Mouse (Mus musculus) limb, embryonic 10.5 days (tissue): ENCODE measurements around the gene Adcy7. TPM values are rescaled to one million over a fixed set of nuclear protein-coding genes. Genes with fewer than 3 reads are reported as not detected.

Source experiments
- DNase-seq: peaks from one replicate; pipeline ENCODE4 v3.0.0-alpha.2; 2017; ENCODE audit warnings: low spot score
- H3K27ac ChIP-seq: fragments of 300-500 bp; sonication (generic); 2 replicates; pipeline ENCODE4 v1.5.1; 2016; ENCODE audit warnings: mild to moderate bottlenecking
- H3K27me3 ChIP-seq: fragments of 300-500 bp; sonication (generic); 2 replicates; pipeline ENCODE4 v1.6.1; 2016; ENCODE audit warnings: low read depth, mild to moderate bottlenecking; ENCODE audit not compliant: poor library complexity, severe bottlenecking
- H3K36me3 ChIP-seq: fragments of 300-500 bp; sonication (generic); 2 replicates; pipeline ENCODE4 v1.6.1; 2016; ENCODE audit warnings: mild to moderate bottlenecking, moderate library complexity
- H3K4me1 ChIP-seq: fragments of 300-500 bp; sonication (generic); 2 replicates; pipeline ENCODE4 v1.6.1; 2016
- H3K4me3 ChIP-seq: fragments of 300-500 bp; sonication (generic); 2 replicates; pipeline ENCODE4 v1.5.1; 2016; ENCODE audit warnings: mild to moderate bottlenecking, moderate library complexity
- H3K9me3 ChIP-seq: fragments of 300-500 bp; sonication (generic); replicated peaks from 2 replicates; pipeline ENCODE4 v1.6.1; 2016; ENCODE audit warnings: mild to moderate bottlenecking
- WGBS: fragments of 180-500 bp; shearing (Covaris S2); methylation state at CpG from one replicate; pipeline ENCODE4 v1.1.7; 2016; 5-methylcytosine and 5-hydroxymethylcytosine counted together
- polyA plus RNA-seq: library from polyadenylated mRNA; unstranded; fragments of >200 nt; fragmentation: Nextera tagmentation; extraction: Ambion mirVana; gene quantifications from 2 replicates; pipeline ENCODE4 v1.2.1, GENCODE M21; 2016

The Adcy7 gene
- polyA plus RNA-seq, 1 experiment from 2014 or later = 2.2 TPM

DNA sequence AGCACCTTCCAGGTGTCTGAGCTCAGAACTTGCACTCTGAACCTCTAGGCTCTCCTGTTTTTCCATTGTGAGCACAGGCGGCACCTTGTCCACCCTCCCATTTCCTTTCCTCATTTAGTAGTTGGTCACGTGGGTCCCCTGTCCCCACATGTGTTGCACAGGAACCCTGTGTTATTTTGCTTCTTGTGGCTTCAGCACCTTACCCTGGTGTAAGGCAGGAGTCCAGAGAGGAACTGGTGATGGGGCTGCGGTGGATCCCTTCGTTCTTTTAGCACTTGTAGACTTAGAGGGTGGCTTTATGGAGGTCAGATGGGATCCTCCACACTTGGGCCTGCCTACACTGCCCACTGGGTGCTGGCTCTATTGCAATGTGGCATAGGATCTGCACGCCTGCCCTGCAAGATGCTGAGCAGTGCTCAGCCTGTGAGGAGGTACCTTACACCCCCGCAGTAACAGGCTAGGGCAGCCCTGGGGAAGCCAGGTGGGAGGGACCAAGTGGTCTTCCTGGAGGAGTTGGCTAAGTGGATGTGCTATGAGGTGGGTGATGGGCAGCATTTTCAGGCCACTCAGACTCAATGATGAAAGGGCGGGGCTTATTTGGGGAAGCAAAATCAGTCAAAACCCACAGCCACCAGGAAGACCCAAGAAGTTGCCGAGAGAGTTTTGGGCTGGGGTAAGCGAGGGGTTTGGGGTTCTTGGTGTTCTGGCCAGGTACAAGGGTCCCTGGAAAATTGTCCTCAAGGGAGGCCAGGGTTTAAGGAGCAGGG is 21.6 kb downstream of the Adcy7 start:
- DNase-seq = no peak
- H3K4me1 ChIP-seq = peaks cover 25% of the 10 kb centered on the region
- H3K27ac ChIP-seq = no peak overlapping the region; the same call in 1 of the 2 replicates
- H3K36me3 ChIP-seq = no peaks in the 10 kb centered on the region
- no peaks in the 10 kb centered on the region for H3K27me3 ChIP-seq
- H3K9me3 ChIP-seq = no peaks in the 10 kb centered on the region
- no peak overlapping the region for H3K4me3 ChIP-seq
- WGBS = 92% methylated on average over 9 of the region's 9 CpGs

DNA sequence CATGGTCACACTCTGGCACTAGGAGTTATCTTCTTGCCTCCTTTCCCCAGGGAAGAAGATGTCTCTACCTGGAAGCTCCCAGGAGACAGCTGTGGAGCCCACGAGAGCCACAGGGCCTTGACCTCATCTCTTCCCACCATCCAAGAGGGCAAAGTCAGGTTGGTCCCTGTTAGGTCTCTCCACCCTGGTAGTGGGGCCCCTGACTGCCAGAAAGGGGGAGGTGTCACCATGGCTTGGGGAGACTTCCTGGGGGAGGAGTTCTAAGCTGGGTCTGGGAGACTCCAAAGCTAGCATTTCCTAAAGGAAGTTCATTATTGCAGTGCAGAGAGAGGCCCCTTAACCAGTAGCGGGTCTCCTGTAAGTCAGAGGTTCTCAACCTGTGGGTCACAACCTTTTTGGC is 22.8 kb downstream of the Adcy7 start:
- WGBS = 95% methylated on average over 2 of the region's 2 CpGs
- no peaks in the 10 kb centered on the region for H3K27me3 ChIP-seq
- no peaks in the 10 kb centered on the region for H3K36me3 ChIP-seq
- H3K9me3 ChIP-seq = no peaks in the 10 kb centered on the region
- peaks cover 22% of the 10 kb centered on the region for H3K4me1 ChIP-seq
- no peak for DNase-seq
- H3K4me3 ChIP-seq = no peak overlapping the region
- H3K27ac ChIP-seq = peak overlapping the region; percentile 37

DNA sequence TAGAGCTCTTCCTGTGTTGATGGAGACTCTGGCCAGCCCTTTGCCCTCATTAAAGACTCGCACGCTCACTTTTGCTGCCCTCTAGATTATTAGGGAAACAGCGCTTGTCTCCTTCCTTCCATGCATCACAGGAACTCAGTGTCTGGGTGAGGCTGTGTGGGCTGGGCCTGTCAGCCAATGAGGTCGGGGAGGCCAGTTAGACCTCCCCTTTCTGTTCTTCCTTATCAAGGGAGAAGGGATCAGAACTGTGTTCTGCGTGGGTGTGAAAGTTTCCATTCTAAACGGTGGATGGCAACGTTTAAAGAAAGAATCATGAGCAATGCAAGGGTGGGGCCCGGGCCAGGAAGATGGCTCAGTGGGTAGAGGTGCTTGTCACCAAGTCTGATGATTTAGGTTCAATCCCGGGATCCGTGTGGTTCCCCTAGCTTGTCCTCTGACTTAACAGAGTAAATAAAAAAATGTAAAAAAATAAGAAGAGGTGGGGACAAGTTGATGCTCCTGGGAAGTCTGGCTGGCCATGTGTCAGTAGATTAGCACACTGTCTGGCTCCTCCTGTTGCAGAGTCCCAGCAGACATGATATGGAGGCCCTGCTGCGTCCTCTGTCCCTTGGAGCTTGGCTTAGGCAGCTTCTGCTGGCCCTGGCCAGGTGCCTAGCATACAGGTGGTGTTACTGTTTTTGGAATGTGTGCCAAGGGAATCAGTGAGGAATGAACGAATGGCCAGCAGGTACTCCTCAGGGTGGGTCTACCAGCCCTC is 26.0 kb downstream of the Adcy7 start:
- no peaks in the 10 kb centered on the region for H3K36me3 ChIP-seq
- 53% methylated on average over 12 of the region's 12 CpGs for WGBS
- H3K4me1 ChIP-seq = peaks cover 42% of the 10 kb centered on the region
- no peaks in the 10 kb centered on the region for H3K27me3 ChIP-seq
- peak overlapping the region; percentile 57 for H3K27ac ChIP-seq
- H3K4me3 ChIP-seq = no peak overlapping the region
- no peaks in the 10 kb centered on the region for H3K9me3 ChIP-seq
- no peak for DNase-seq

DNA sequence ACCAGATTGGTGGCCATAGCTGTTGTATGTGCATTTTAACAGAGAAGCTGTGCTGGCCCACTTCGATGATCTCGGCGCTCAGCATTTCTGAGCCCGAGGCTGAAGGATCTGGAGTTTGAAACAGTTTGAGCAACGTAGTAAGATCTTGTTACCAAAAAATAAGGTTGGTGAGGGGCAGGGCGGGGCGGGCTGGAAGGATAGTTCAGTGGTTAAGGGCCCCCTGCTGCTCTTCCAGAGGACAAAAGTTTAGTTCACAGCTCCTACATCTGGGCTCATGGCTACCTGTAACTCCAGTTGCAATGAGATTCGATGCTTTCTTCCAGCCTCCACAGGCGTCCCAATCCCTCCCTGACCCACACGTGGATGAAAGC is 26.5 kb downstream of the Adcy7 start:
- no peak for DNase-seq
- no peaks in the 10 kb centered on the region for H3K27me3 ChIP-seq
- peaks cover 42% of the 10 kb centered on the region for H3K4me1 ChIP-seq
- 88% methylated on average over 10 of the region's 10 CpGs for WGBS
- no peaks in the 10 kb centered on the region for H3K36me3 ChIP-seq
- H3K4me3 ChIP-seq = no peak overlapping the region
- no peaks in the 10 kb centered on the region for H3K9me3 ChIP-seq
- H3K27ac ChIP-seq = peak overlapping the region; percentile 62

DNA sequence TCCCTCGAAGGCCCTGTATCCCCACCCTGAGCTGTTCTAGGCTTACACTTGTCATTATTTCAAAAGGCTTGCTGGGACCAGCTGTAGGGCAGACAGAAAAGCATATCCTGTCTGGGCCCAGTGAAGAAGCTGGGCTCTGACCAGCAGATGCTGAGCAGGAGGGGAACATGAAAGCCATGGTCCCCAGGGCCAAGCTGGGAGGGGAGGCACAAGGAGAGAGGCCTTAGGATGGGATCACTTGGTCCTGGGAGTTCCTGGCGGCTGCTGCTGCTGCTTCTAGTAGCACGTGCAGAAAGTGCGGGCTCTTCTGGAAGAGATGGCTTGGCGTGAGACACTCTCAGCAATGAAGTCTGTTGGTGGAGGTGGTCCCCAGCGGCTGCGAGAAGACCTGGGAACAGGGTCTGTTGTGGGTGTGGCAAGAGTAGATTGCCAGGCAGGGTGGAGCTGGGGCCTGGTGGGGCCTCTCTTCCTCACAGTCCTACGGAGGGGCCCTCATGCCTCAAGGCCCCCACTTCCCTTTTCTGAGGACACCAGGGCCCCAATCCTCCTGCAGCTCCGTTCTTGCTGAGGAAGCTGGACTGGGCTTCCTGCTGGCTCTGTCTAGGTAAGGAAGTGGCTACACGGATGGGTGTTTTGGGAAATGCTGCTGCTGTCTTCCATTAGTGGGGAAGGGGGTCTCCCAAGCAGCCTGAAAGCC is 27.9 kb downstream of the Adcy7 start:
- no peaks in the 10 kb centered on the region for H3K9me3 ChIP-seq
- no peaks in the 10 kb centered on the region for H3K36me3 ChIP-seq
- H3K27me3 ChIP-seq = no peaks in the 10 kb centered on the region
- peak overlapping the region; percentile 62 for H3K27ac ChIP-seq
- no peak overlapping the region for H3K4me3 ChIP-seq
- 80% methylated on average over 10 of the region's 10 CpGs for WGBS
- peaks cover 33% of the 10 kb centered on the region for H3K4me1 ChIP-seq
- no peak for DNase-seq

DNA sequence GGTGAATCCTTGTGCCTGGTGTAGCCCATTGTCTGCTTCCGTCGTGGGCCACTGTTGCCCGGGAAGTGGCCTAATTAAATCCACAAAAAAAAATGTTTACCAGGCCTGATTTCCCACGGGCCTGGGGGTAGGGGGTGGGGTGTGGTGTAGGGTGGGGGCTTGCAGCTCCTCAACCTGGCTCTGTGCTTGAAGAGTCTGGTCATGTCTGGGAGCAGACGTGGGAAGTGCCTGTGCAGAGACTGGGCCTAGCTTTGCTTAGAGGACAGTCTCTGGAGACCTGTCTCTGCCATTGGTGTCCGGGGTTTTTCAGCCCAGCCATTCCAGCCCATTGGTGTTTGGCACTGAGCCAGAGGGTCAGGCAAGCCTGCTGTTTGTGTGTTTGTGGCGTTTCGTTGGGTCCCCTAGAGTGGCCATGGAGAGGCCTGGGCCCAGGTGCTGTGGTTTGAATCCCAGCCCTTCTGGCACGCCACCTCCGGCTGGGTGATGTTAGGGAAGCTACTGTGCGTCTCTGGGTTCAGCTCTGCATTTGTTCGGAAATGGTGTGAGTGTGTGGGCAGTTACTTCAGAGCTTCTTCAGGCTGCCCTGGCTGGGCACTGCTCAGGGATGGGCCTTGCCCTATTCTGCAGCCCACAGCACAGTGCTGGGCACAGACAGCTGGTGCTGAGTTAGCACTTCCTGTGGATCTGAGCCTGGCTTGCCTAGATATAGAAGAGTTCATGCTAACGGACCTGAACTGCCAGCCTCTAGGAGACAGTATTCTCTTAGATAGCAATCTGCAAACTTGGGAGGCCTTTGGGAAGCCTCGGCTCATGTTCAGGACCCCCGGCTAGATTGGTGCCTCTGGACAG is 29.6 kb downstream of the Adcy7 start:
- DNase-seq = no peak
- Histone ChIP-seq H3K27me3 (no peaks in the 10 kb centered on the region), H3K9me3 (no peaks in the 10 kb centered on the region), H3K36me3 (no peaks in the 10 kb centered on the region), H3K27ac (peak overlapping the region; percentile 42), H3K4me1 (peaks cover 33% of the 10 kb centered on the region), H3K4me3 (no peak overlapping the region; the same call in 1 of the 2 replicates)
- WGBS = 80% methylated on average over 15 of the region's 15 CpGs

DNA sequence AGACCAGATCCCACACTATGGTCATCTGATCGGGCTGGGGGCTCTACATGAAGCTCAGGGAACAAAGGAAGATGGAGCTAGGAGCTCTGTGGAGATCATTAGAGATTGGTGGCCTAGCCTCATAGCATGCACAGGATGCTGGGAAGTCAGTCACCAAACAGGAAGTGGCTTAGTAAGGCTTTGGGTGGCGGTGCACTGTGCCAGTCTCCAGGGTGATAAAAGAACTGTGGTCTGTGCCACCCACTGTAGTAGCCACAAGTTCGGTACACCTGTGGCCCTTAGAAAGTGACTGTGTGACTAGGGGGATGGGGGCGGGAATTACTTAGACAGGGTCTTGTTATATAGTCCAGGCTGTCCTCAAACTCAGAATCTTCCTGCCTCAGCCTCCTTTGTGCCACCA is 33.6 kb downstream of the Adcy7 start:
- WGBS = 92% methylated on average over 4 of the region's 4 CpGs
- H3K9me3 ChIP-seq = no peaks in the 10 kb centered on the region
- no peak overlapping the region for H3K27ac ChIP-seq
- H3K4me1 ChIP-seq = peaks cover 18% of the 10 kb centered on the region
- H3K36me3 ChIP-seq = no peaks in the 10 kb centered on the region
- no peaks in the 10 kb centered on the region for H3K27me3 ChIP-seq
- H3K4me3 ChIP-seq = no peak overlapping the region
- no peak for DNase-seq

DNA sequence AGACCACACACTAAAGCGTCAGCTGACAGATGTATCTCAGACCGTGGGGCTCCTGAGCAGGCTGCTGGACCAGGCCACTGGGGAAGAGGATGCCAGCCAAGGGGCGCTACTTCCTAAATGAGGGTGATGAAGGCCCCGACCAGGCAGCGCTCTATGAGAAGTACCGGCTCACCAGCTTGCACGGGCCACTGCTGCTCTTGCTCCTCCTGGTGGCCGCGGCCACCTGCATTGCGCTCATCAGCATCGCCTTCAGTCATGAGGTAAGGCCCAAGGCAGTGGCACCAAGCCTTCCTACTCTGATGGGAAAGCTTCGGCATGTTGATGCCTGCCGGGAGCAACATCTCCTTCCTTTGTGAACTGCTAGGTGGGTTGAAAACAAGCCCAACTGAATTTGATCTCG is 34.3 kb downstream of the Adcy7 start:
- peaks cover 14% of the 10 kb centered on the region for H3K4me1 ChIP-seq
- H3K27ac ChIP-seq = no peak overlapping the region
- H3K9me3 ChIP-seq = no peaks in the 10 kb centered on the region
- no peak overlapping the region for H3K4me3 ChIP-seq
- H3K27me3 ChIP-seq = no peaks in the 10 kb centered on the region
- no peaks in the 10 kb centered on the region for H3K36me3 ChIP-seq
- DNase-seq = peak; percentile 50
- WGBS = 65% methylated on average over 14 of the region's 14 CpGs

DNA sequence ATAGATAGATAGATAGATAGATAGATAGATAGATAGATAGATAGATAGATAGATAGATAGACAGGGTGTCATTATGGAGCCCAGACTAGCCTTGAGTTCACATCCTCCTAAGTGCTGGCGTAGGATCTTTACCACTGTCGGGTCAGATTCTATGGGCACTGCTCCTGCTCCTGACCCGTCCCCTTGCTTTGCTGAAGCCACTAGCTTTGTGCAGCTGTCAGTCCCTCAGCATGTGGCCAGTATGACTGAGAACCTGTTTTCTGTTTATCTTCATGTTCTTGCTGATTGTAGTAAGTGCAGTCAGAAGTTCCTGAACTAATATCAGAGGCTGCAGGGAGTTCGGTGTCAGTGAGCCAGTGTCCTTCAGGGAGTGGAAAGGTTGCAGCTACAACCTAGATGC is 35.5 kb downstream of the Adcy7 start:
- no peak overlapping the region for H3K4me3 ChIP-seq
- no peaks in the 10 kb centered on the region for H3K36me3 ChIP-seq
- no peak overlapping the region for H3K27ac ChIP-seq
- H3K4me1 ChIP-seq = peaks cover 3% of the 10 kb centered on the region; the same call in 1 of the 2 replicates
- H3K9me3 ChIP-seq = no peaks in the 10 kb centered on the region
- H3K27me3 ChIP-seq = no peaks in the 10 kb centered on the region
- DNase-seq = no peak
- 93% methylated on average over 4 of the region's 4 CpGs for WGBS

DNA sequence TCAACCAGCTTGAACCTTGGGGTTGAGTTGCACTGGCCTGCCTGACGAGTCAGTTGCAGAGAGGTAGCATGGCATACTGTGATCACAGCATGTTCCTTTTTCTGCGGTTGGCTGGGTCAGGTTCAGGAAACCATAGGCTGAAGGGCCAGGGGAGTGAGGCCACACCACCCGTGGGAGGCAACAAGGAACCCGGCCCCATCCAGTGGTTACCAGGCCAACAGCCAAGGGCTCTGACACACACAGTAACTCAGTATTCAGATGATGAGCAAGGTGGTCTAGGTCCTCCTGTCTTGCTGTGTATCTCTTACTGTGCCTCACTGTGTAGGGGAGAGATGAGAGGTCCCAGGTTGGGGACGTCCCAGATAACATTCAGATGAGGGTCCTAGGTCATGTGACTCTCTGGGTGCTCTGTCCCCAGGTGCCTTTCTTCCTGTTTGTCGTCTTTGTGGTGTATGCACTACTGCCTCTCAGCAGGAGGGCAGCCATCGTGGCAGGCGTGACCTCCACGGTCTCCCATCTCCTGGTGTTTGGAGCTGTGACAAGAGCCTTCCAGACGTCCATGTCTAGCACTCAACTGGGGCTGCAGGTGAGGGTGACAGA is 37.2 kb downstream of the Adcy7 start:
- peaks cover 3% of the 10 kb centered on the region; the same call in 1 of the 2 replicates for H3K4me1 ChIP-seq
- no peak overlapping the region for H3K4me3 ChIP-seq
- no peak overlapping the region for H3K27ac ChIP-seq
- H3K36me3 ChIP-seq = no peaks in the 10 kb centered on the region
- no peak for DNase-seq
- 83% methylated on average over 10 of the region's 10 CpGs for WGBS
- no peaks in the 10 kb centered on the region for H3K9me3 ChIP-seq
- H3K27me3 ChIP-seq = no peaks in the 10 kb centered on the region

DNA sequence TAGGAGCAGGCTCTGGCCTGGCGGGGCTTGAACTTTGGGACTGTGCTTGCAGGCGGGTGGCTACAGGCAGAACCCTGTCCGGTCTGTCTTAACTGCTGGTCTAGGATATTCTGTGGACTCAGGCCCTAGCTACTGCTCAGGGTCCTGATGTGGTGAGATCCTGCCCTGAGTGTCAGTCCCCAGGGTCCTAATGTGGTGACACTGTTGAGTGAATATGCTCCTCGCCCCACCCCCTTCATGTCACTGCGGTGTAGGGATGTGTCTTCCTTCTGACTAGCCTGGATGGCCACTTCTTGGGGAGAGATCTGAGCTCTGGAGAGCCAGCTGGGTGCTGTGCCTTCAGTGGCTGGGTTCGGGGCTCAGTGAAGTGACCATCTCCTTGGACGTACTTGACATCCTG is 37.7 kb downstream of the Adcy7 start:
- Histone ChIP-seq H3K27me3 (no peaks in the 10 kb centered on the region), H3K4me1 (peaks cover 3% of the 10 kb centered on the region; the same call in 1 of the 2 replicates), H3K27ac (no peak overlapping the region), H3K36me3 (no peaks in the 10 kb centered on the region), H3K9me3 (no peaks in the 10 kb centered on the region), H3K4me3 (no peak overlapping the region)
- no peak for DNase-seq
- WGBS = 92% methylated on average over 7 of the region's 7 CpGs

DNA sequence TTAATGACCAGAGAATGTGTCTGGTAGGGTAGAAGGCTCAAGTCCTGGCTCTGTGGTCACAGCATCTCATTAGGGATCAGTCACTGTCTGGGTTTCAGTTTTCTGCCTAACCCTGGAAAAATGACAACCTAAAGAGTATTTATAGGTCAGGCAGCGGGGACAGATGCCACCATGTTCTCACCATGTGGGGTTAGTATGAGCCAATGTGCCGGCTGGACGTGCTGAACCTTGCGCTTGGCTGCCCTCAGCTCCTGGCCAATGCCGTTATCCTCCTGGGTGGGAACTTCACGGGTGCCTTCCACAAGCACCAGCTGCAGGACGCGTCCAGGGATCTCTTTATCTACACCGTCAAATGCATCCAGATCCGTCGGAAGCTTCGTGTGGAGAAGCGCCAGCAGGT is 38.1 kb downstream of the Adcy7 start:
- 94% methylated on average over 13 of the region's 13 CpGs for WGBS
- H3K27ac ChIP-seq = no peak overlapping the region
- no peak for DNase-seq
- H3K27me3 ChIP-seq = no peaks in the 10 kb centered on the region
- H3K4me1 ChIP-seq = peaks cover 3% of the 10 kb centered on the region; the same call in 1 of the 2 replicates
- no peaks in the 10 kb centered on the region for H3K9me3 ChIP-seq
- no peak overlapping the region for H3K4me3 ChIP-seq
- H3K36me3 ChIP-seq = no peaks in the 10 kb centered on the region
